Mouse (Mus musculus) adrenal gland, postnatal 10 days (tissue): ENCODE results near the gene Ppfia1. TPM values are rescaled to one million over a fixed set of nuclear protein-coding genes. Genes with fewer than 3 reads are reported as not detected.

Experiments
- DNase-seq: peaks from one replicate; pipeline ENCODE4 v3.0.0; 2021; ENCODE audit warnings: mixed read lengths
- total RNA-seq, 2 experiments: library from RNA; stranded (reverse); gene quantifications; 2 replicates each; pipeline ENCODE4 v1.2.3; 2021

The Ppfia1 gene
- total RNA-seq, 2 experiments from 2014 or later = 41.7 to 48.5 TPM

DNA sequence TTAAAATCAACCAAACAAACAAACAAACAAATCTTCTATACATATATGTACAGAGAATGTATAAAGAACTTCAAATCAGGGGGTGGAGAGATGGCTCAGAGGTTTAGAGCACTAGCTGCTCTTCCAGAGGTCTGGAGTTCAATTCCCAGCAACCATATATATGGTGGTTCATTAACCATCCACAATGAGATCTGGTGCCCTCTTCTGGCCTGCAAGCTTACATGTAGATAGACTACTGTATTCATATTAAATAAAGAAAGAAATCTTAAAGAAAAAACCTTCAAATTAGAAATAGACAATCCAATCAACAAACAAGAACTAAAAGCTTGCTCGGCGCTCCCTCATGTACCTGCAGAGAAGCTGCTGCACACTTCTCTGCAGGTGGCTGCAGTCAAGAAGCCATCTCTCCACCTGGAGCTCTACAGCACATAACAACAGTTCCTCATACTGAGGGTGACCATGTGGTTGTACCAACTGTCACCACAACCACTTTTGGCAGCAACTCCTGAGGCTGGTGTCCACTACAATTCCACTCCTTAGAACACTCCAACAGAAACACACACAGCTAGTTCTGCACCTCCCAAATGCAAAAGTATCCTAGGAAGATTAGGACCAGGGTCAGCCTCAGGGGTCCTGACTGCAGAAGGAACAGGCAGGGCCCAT, 3.5 kb downstream of the Ppfia1 start:
- DNase-seq = no peak

GRCm38 (mm10) chr7:144545231-144545630, 8.3 kb downstream of the Ppfia1 start:
- DNase-seq = no peak

- DNase-seq = no peak
Observed at GRCm38 (mm10) chr7:144541351-144541750, 12.2 kb downstream of the Ppfia1 start.

GRCm38 (mm10) chr7:144539146-144539545, 14.4 kb downstream of the Ppfia1 start:
- no peak for DNase-seq

GRCm38 (mm10) chr7:144538030-144538644, 15.4 kb downstream of the Ppfia1 start:
- no peak for DNase-seq

DNA sequence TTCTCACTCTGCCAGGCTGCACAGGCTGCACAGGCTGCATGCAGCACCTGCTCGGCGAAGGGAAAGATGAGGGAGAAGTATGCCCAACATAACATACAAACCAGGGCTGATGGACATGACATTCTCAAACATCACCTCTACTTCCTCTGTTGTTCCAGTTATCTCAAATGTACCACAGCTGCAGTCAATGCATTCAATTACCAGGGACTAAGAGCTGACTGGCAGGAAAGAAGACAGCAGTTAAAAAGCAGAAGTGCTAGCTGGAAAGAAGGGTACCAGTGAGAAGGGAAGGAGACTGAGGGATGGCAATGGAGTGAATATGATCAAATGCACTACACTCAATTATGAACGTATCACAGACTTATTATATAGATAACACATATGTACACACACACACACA, 17.2 kb downstream of the Ppfia1 start:
- DNase-seq = no peak

DNA sequence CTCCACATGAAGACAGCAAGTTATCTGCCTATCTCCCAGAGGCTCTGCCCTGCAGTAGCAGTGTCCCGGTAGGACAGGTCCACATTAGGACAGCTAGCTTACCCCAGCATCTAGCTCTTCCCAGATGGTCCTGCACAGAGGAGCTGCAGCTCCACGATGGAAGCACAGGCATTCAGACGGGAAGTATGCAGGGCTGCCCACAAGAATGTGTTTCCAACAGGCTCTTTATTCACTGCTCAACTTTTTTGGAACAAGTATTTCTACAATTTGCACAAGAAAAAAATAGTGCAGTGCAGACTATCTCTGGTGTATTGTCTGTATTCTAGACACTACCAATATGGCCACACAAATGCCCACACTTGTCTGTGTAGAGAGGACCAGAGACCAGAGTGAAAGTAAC, 18.8 kb downstream of the Ppfia1 start:
- no peak for DNase-seq

GRCm38 (mm10) chr7:144531585-144532378, 21.7 kb downstream of the Ppfia1 start:
- no peak for DNase-seq

DNA sequence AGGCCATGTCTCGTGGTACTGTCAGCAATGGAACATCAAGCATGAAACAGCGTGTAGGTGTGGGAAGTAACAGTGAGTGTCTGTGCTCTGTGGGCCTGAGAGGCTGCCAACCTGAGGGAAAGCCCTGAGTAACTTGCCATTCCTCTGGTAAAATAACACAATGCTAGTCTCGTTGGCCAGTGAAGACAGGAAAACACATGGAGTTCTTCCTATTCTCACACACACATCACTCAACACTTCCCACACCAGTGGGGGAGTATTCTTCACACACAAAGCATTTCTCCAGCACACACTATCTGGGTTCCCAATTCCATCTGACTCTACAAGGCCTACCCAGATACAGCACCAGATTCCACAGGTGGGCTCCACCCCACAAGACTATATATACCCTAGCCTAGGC, 23.7 kb downstream of the Ppfia1 start:
- no peak for DNase-seq

- peak; percentile 71 for DNase-seq
Observed at GRCm38 (mm10) chr7:144527723-144528221, 25.8 kb downstream of the Ppfia1 start.

DNA sequence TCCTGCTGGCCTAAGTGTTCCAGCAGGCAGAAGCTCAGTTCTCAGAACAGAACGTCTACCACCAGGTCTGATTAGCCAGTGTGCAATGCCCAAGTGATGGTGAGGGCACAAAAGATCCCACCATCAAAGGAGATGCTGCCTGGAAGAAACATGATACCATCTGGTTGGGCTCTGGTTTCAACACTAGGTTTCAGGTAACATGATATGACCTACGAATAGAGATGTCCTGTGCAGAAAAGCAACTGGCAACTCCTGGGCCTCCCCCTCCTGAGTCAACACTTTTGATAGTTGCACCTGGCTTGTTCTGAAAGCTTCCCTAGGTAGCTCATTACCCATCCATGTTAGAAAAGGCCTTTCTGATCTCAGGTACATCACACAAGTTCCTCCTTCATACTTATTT, 26.9 kb downstream of the Ppfia1 start:
- no peak for DNase-seq

DNA sequence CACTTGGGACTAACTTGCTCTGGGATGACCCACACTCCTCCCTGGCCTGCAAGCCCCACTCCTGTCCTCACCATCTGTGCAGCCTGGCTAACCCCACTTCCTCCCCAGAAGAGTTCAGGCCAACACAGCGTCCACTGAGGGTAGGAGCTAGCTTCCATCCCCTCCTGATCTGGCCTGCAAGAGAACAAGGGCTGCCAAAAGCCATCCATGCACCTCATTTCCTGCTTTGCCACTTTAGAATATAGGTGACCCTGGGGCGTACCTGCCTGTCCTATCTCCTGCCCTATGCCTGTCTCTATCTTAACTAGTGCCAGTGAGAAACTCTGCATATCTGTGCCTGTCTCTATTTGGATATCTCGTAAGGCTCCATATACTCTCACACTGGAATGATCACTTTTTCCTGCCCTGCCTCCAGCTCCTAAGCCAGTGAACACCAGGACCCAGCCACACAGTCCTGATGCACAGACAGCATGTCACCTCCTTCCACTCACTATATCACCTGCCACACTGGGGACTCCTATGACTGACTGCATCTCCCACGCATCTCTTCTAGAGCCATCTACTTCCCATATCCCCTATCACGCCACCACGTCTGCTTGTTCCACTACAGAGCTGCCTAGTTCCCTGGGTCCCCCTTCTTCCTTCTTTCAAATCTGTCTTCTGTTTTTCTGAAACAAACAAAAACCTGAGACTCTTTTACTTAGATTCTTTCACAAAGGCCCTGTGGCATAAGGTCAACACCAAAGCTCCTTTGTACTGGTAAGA, 28.9 kb downstream of the Ppfia1 start:
- DNase-seq = no peak

DNA sequence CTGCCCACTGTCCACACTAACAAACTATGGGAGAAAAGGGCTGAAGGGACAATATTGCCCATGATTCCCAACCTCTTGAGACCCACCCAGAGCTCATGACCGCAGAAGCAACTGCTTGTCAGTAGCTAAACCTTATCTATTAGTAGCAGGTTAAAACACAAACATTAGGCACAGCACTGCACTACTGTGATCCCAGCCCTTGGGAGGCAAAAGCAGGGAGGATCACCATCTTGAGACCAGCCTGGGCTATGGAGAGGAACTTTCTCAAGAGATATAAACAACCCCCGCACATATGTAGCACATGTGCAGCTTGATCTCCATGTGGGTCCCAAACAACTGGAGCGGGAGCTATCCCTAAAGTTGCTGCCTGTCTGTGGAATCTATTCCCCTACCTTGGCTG, 30.1 kb downstream of the Ppfia1 start:
- no peak for DNase-seq

- no peak for DNase-seq
Observed at GRCm38 (mm10) chr7:144521927-144522326, 31.6 kb downstream of the Ppfia1 start.

GRCm38 (mm10) chr7:144519852-144520251, 33.7 kb downstream of the Ppfia1 start:
- DNase-seq = no peak

- no peak for DNase-seq
Observed at GRCm38 (mm10) chr7:144516711-144517110, 36.8 kb downstream of the Ppfia1 start.

DNA sequence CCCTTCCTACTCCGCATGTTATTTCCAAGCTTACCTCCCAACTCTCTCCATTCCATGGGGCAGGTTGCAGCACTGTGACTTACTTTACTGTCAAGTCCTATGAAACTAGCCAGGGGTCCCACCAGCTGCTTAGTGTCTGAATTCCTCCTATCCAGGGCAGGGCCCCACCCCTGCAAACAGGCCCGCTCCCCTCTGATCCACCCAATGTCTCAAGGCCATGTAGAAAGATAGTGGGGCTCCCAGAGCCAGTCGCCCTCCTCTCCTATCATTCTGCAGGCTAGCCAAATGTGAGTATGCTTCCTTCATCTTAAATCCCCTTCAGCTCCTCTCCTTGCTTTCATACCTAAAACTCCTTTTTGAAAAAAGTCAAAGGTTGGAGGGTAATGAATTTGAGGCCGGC, 44.4 kb downstream of the Ppfia1 start:
- no peak for DNase-seq

- no peak for DNase-seq
Observed at GRCm38 (mm10) chr7:144506807-144507206, 46.7 kb downstream of the Ppfia1 start.

DNA sequence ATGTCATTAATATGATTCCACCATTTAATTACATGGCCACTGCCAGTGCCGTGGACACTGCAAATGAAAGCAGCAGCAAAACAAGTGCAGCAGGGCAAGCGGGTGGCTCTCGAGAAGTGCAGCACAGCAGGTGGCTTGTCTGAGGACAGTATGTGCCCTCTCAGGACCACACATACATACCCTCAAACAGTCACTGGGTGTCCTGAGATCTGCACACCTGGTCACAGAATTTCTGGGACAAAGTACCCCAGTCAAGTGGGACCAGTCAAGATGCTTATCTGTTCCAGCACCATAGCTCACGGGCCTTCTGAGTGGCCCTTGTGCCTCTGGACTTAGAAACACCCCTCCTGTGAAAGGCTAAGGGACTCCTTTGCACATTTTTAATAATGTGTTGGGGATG, 49.6 kb downstream of the Ppfia1 start:
- no peak for DNase-seq

GRCm38 (mm10) chr7:144492931-144493330, 60.6 kb downstream of the Ppfia1 start:
- DNase-seq = no peak

DNA sequence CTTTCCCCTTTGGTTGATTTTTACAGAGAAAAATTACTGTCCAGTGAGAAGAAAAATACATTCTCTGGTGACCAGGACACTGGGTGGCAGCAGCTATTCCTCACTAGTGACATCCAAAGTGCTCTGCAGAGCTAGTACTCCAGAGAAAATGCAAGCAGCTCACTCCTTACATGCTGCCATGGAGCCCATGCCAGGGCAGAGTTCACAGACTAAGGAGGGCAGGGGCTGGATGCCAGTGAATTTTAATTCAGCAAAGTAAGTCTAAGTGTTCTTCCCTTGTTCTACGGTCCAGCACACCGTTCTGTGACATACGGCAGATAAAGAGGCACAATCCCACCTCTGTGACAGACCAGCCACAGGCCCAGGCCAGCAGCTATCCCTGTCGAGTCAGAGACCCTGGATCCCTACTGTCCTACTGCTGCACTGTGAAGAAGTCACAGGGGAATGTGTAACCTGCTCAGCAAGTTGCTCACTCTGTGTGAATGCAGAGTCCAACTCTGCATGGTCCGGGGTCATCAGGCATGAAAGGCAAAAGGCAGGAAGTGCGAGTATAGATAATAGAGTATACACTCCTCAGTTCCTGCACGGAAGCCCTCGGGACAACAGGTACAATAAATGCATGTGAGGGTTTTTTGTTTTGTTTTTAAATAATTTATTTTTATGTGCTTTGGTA, 63.2 kb downstream of the Ppfia1 start:
- DNase-seq = peak; percentile 28
